Mouse (Mus musculus) hindlimb bud, embryonic 11.5 days (tissue): ENCODE measurements around the gene Smad1.
"Not testable (repeated sequence)": the region's sequence is repeated elsewhere in the genome, so short reads cannot be mapped to it uniquely, and the experiment has no call there.

Source experiments
- DNase-seq: peaks from one replicate; pipeline ENCODE4 v3.0.0-alpha.2; 2012; ENCODE audit warnings: low read depth, low spot score; ENCODE audit errors: extremely low spot score

The Smad1 gene

DNA sequence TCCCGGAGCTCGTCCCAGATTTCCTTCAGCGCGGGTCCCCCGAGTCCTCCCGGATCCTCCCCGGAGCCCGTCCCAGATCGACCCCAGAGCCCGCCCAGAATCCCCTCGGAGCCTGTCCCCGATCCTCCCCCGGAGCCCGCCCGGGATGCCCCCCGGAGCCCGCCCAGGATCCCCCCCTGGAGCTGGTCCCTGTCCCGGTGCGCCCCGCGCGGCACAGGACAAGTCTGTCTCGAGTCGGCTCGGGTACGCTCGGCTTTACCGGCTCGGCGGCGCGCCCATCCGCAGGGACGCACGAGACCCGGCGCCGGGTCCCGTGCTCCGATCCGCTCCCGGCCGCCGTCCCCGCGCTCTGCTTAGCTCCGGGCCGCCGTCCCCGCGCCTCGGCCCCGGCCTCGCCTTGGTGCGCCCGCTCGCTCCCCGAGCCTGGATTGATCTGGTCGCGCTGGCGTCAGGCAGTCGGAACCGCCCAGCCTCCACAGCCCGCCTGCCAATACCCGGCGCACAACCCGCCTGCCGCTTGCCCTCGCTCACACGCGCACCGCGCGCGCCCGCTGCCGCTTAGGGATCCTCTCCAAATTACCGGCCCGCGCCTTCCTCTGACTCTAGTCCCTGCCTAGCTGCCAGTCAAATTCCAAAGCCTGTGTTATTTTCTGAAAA, at the start of gene Smad1:
Gene Smad1 (minus strand): TSS at position 525 of the 657 bp plus-strand sequence.
- no peak for DNase-seq

DNA sequence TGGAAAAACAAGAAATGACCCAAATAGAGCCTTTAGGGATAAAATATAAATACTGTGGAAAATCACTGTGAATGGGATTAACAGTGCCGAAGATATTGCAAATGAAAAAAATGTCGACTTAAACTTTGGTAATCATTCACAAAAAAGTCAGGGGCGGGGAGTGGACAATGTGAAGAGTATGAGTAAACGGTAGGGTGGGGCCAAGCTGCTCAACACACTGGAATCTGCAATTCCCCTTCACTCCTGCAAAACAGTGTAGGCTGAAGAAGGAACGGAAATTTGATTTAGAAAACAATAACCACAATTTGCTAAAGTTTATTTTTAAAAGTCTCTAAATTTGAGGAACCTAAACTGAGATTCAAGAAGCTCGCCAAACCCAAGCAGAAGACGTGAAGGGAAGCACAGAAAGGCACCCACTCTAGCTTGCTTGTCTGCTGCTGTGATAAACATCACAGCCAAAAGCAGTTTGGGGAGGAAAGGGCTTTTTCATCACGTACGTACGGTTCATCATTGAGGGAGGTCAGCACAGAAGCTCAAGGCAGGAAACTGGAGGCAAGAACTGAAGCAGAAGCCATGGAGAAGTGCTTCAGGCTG, 48.0 kb upstream of the Smad1 start:
- no peak for DNase-seq

DNA sequence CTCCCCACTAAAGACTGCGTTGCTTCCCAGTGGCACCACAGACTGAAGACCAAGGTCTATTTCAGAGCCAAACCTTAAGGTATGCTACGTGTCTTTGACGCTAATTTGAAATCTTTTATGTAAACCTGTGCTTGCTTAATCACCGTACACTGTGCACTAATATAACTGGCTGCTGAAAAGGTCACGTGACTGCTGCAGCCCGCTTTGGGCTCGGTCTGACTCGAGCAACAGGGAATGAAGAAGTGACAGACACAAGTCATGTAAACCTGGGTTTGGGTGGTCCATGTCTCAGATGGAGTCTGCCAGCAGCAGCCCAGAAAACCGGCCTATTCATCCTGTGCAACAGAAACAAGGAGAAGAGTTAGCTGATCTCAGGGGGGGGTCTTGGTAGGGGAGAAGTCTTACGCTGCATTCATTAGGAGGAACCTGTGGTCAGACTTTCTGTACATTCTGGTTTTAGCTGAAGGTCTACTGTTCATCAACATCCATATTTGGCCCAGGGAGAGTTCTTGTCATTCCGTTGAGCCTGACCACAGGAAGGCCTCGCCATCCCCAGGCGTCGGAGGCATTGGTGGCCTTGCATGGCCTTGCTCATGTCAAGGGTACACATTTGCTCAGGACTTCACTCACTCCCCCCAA, 44.3 kb upstream of the Smad1 start:
- no peak for DNase-seq

DNA sequence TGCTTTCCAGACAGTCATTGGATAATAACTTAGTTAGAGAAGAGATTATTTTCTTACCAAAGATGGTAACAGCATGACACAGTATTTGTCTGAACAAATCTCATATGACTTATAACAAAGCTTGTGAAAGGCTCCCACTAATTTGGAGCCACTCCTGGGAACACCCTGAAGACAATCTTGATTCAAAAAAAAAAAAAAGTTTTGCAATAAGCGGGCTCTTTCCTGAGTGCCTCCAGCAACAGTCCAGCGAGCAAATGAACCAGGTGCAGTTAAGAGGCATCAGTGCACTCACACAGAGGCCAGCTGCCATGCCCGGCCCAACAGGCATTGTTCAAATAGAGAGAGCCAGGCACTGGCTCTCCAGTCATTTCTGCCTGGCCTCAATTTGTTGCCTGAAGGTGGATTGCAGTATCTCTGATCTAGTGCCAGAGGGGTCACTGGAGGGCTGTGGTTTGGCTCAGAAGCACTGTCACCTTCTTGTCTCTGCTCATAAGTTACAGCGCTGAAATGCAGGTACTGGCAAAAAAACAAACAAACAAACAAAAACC, 34.7 kb upstream of the Smad1 start:
- no peak for DNase-seq

DNA sequence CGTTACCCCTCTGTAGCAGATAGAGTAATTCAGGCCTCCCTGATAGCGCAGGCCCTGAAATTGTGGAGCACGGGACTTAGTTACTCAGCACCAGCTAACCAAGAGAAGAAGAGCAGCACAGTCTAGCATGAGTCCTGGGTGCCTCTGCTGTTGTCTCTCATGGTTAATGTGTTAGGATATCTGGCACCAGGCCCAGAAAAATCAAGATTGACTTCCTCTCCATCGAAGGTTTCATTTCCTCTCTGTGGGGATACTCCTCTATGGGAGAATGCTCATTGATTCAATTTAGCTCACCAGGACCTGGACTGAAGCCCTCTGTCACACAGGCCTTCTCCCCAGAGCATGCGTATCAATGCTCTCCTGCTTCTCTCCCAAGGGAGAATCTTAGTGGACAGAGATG, 15.6 kb upstream of the Smad1 start:
- DNase-seq = no peak

DNA sequence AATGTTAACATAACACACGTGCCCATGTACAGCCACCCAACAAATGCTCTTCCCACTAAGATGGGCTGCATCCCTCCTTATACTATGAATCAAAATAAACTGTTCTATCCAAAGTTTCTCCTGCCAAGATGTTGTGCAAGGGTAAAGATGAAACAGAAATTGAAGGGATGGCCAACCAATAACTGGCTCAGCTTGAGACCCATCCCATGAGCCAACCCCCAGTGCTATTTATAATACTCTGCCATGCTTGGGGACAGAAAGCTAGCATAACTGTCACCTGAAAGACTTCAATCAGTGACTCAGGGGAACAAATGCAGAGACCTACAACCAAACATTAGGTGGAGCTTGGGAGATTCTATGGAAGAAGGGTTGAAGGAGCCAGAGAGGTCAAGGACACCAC, 11.2 kb upstream of the Smad1 start:
- no peak for DNase-seq

DNA sequence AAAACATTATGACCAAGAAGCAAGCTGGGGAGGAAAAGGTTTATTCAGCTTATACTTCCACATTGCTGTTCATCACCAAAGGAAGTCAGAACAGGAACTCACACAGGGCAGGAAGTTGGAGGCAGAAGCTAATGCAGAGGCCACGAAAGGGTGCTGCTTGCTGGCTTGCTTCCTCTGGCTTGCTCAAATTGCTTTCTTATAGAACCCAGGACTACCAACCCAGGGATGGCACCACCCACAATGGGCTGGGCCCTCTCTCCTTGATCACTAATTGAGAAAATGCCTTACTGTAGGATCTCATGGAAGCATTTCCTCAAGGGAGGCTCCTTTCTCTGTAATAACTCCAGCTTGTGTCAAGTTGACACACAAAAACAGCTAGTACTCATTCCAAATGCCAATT, 8.0 kb upstream of the Smad1 start:
- DNase-seq = not testable (repeated sequence)

DNA sequence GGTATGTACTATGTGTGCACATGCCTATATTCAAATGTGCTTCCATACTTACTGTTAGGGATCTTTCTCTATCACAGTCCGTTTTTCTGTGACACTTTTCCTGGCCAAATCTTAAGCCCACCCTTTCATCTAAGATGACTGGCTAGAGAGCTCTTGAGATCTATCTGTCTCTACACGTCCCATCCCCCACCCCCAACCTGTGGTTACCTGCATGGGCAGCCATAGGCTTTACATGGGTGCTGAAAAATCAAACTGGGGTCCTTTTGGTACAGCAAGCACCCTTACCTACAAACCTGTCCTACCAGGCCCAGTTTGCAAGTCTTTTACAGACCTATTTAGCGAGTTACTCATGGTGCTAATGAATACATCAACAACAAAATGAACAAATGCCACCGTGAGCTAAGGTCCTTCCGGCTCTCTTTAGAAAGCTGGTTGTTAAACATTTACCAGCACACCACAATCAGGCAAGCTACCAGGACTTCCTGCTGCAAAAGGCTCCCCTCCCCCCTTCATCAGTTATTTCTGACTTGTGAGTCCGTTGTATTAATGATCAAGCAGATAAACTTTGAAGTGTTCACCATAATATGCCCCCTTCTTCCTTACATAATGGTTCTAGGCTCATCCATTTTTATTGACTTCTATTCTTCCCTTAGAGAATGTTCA, 5.7 kb upstream of the Smad1 start:
- no peak for DNase-seq

DNA sequence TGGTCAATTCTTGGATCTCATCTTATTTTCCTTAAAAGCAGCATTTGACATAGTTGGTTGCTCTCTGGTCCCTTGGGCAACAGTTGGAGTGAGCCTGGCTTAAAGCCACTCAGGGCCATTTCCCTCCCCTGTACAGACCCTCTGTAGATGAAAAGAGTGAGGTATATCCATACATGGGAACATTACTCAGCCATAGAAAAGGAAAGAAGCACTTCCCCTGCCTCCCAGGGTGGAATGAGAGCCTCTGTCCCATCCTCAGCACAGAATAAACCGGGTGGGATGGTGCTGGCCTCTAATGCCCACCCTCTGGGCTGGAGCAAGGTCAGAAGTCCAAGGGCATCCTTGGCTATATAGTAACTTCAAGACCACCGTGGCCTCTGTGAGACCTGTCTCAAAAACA, 1.4 kb upstream of the Smad1 start:
- no peak for DNase-seq

DNA sequence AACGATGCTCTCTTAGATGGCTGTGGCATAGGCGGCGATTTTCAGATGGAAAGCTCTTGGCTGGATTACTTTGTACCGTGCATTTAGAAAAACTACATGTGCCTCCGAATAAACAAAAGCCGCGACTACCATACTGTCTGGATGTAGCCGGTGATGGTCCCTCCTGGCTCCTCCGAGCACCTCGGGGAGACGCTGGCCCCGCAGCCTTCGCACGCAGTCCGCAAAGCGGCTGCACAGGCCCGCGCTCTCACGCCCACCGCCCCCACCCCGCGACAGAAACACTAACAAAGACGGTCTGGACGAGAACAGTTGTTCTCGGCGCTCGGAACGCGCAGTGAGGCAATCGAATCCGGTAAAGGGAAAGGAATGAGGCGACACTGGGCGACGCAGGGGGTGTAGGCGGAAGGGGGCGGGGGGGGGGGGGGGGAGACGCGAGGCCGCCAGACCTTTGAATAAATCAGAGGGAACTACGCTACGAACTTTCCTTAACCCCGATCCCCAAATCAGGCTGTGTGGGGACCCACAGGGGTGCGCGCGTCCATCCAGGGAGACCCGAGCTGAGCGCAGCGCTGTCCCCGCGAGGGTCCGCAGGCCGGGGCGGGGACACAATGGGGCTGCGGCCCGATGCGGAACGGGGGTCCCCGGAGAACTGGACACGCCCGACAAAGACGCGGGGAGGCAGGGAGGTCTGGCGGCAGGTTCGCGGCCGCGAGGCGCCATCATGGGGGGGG, 902 bp downstream of the Smad1 start:
- no peak for DNase-seq

DNA sequence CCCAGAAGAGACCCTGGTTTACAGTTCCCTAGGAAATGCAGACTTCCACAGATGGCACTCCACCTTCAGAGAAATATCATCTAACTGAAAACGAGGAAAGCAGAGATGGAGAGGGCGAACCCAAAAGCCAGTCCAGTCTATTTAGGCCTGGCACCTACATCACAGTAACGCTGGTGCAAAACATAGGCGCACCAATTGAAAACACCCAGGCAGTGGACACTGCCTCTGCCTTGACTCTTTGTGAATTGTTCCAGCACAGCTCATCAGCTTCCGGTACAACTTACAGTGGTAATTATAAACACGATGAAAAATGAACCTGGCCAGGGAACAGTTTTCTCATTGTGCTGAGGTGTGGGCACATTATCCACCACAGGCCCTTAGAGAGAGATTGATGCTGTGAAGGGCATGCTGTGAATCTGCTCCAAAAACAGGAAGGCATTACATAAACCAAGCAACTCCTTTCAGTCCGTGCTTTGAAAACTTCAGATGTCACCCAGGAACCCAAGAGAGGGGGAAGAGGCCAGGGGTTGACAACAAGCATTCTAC, 1.5 kb downstream of the Smad1 start:
- DNase-seq = no peak

DNA sequence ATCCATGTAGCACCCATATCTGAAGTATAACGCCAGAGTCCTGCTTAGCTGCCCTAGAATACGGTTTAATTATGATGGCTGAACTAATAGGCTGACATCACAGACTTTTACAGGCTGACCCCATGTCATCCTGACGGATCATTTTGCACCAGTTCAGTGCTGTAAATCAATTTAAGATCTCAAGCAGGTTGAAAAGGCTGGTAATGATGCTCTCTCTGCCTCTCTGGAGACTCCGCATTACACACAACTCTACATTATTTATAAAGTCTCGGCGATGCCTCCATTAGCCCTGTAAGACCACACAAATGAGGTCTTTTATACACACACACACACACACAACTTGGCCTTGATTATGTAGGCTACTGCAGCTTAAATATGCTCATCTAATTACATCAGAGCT, 2.4 kb downstream of the Smad1 start:
- no peak for DNase-seq

DNA sequence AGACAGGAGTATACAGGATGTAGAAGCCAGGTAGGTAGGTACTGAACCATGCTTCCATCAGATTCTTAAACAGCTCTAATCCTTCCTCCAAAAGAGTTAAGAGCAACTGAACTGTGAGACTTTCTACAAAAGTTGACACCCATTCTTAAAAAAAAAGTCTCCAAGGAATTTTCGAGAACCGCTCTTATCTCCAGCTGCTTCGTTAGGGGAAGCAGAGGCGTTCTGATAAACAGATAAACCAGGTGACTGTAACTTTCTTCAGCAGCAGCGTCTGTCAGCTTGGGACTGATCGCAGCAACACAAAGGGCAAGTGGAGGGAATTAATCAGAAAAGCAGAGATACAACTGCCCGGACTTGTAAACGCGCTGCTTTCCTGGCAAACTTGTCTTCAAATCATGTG, 5.3 kb downstream of the Smad1 start:
- no peak for DNase-seq

DNA sequence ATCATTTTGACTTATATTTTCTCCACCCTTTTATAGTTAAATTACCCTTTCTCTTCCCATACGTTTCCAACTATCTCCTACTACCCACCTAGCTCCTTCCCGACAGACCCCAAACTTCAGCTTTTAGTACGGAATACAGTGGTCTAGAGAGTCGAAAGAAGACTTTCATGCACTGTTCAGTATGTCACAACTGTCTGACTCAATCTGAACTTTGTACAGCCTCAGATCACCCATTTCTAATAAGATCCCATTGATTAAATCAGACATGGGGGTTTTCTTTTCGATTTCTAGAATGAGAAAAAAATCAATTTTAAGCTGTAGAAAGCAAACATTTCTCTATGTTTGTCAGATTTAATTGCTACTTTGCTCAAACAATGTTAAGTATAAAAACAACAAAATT, 6.1 kb downstream of the Smad1 start:
- DNase-seq = no peak

DNA sequence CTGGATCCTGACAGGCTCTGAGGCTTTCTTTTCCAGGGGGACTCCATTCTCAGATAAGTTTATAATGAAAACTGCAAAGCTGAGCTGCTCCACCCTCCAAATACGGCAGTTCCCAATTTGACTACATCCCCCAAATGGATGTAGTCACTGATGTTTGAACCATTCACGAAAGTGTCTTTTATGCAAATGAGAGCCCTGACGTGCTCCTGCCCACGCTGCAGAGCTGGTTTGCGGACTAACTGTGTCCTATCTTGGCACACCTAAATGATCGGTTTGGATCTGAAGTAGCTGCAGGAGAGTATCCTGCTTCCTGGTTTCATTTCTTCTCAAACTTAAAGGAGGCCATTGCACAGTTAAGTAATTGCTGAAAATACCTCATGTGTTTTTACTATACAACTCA, 6.7 kb downstream of the Smad1 start:
- no peak for DNase-seq

DNA sequence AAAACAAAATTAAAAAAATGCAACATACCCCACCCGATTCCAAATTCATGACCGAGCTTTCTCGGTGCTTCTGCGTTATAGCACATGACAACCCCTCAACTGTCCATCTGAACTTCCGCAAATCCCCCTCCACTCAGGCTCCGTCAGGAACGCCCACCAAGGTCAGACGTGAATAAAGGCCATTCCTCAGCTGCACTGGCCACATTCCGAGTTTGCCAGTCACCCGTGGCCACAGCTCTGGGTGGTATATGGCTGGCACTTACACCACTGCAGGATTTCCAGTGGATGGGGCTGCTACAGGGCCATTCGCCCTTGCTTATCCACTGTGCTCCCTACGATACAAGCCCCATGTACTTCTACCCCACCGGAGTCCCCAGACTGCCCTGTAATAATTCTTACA, 7.9 kb downstream of the Smad1 start:
- no peak for DNase-seq

DNA sequence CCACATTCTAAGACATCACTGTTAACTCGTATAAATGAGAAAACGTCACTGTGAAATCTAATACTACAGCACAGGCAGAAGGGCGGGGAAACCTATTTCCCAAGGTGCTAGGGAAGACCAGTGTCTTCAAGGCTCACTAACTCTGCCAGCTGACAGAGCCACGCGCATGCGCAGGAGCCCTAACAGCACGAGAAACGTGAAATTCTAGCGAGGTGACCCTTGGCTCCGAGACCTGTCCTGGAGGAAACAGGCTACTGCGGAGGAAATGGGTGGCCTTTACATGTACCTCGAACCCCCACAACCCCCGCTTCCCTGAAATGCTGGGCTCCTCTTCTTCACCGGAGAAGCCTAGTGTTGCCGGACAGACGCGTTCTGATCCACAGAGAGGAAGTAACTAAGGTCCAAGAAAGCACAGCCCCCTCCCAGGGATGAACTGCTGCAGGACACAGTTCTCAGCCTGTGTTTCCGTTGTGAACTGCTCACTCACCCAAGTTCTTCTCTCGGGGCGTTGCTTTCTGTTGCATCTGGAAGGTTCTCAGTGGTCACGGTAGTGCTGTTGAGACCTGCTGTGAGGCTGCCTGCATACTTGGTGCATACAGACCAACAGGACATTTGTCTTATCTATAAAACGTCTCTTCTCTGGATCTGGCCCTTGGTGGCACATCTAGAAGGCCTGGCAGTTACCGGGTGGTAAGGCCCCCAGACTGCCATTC, 10.1 kb downstream of the Smad1 start:
- DNase-seq = no peak

DNA sequence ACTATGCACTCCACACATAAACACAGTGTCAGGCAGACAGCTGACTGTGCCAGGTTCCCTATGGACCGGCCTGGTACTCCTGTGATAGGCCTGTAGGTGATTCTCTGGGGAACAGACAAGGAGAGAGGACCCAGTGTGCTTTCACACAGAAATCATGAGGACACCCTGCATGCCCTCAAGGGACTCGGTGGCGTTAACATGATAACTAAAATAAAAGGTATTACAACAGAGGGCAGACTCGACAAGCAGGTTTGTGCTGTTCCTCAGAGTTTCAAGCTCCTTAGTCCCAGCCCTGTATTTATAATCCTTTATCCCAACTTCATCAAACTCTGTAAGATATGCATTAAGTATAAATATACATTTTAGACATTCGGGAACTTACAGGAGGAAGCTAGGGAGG, 12.5 kb downstream of the Smad1 start:
- no peak for DNase-seq

DNA sequence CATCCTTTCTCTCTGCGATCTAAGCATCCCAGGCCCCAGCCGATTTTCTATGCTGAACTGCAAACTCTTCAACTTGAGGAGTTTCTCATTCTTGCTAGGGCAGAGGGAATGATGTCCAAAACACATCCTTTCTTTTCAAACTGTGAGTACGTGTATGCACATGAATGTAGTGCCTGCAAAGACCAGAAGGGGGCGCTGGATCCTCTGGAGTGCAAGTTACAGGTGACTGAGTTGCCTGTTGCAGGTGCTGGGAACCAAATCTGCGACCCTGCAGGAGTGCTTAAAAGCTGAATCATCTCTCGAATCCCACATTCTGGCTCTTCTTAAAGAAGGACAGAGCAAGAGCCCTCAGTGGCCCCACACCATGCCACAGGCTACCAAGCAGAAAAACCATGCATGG, 13.0 kb downstream of the Smad1 start:
- DNase-seq = no peak
